ENCODE assay signal across 22 mouse cellular contexts in the genomic region with DNA sequence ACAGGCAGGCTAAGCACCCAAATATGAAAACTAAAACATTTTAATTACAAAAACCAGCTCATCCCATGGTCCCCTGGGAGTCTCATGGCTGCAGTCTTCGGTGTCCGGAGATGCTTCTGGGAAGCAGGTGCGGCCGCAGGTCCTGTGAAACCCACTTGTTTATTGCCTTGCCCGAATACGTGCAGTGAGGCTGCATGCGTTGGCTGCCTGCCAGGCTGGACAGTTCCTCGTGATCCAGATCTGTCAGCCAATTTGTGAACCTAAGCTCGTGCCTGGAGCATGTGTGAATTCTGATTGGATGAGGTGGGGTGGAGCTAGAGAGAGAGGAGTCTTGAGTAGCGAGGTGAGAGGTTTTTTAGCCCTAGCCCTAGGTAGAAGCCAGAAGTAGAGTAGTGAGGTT. TPM values are rescaled to one million over a fixed set of nuclear protein-coding genes. Genes with fewer than 3 reads are reported as not detected.
"Had no signal": no experiment of that assay in that cellular context is flagged by ENCODE, and none has a peak within 500 bp of the region (broad histone marks: within the 10 kb centered on the region; RNA-seq: fewer than 3 reads in every experiment).

No protein-coding gene starts in this region.

- H3K27ac ChIP-seq: kidney, postnatal 0 days; limb, embryonic 13.5 days; liver, embryonic 15.5 days; lung, embryonic 15.5 days; macrophage; midbrain, embryonic 12.5 days; neural tube, embryonic 15.5 days; stomach, embryonic 15.5 days had no signal

- H3K9ac ChIP-seq: limb, embryonic 13.5 days; liver, embryonic 15.5 days; lung, embryonic 15.5 days; midbrain, embryonic 12.5 days; neural tube, embryonic 15.5 days; stomach, embryonic 15.5 days had no signal

- DNase-seq: kidney, adult 9 months; kidney, postnatal 36 days; layer of hippocampus, adult 9-11 months; layer of hippocampus, postnatal 36 days; lung, postnatal 14 days; right cerebral cortex, postnatal 4 days; spleen, adult 18-20 months; thymus, adult 2 months; thymus, postnatal 25 days had no signal

- H3K9me3 ChIP-seq: megakaryocyte, embryonic 14.5 days; stomach, embryonic 15.5 days had no signal

- H3K36me3 ChIP-seq: limb, embryonic 13.5 days; liver, embryonic 15.5 days; lung, embryonic 15.5 days; midbrain, embryonic 12.5 days; neural tube, embryonic 15.5 days; stomach, embryonic 15.5 days had no signal

- H3K27me3 ChIP-seq: limb, embryonic 13.5 days; liver, embryonic 15.5 days; lung, embryonic 15.5 days; megakaryocyte, embryonic 14.5 days; midbrain, embryonic 12.5 days; neural tube, embryonic 15.5 days; stomach, embryonic 15.5 days had no signal

- ATAC-seq: midbrain, embryonic 16.5 days had no signal

- H3K4me2 ChIP-seq: limb, embryonic 13.5 days; liver, embryonic 15.5 days; lung, embryonic 15.5 days; midbrain, embryonic 12.5 days; neural tube, embryonic 15.5 days; stomach, embryonic 15.5 days had no signal

- H3K4me1 ChIP-seq: limb, embryonic 13.5 days; liver, embryonic 15.5 days; lung, embryonic 15.5 days; midbrain, embryonic 12.5 days; neural tube, embryonic 15.5 days; stomach, embryonic 15.5 days had no signal

- H3K4me3 ChIP-seq: limb, embryonic 13.5 days; liver, embryonic 15.5 days; lung, embryonic 15.5 days; megakaryocyte, embryonic 14.5 days; midbrain, embryonic 12.5 days; neural tube, embryonic 15.5 days; stomach, embryonic 15.5 days had no signal

RNA-seq across cellular contexts. Expression of a gene that starts 3.8 kb away (rescaled TPM):
- polyA plus RNA-seq: kidney, postnatal 0 days; limb, embryonic 13.5 days; liver, embryonic 15.5 days; lung, embryonic 15.5 days; midbrain, embryonic 12.5 days; midbrain, embryonic 16.5 days; neural tube, embryonic 11.5 days; neural tube, embryonic 15.5 days; stomach, embryonic 15.5 days; testis, adult 2 months had no signal

RNA-seq across cellular contexts. Expression of a gene that starts 17.0 kb away (rescaled TPM):
- polyA plus RNA-seq: midbrain, embryonic 16.5 days; neural tube, embryonic 15.5 days had no signal

RNA-seq across cellular contexts. Expression of a gene that starts 38.5 kb away (rescaled TPM):
- polyA plus RNA-seq: midbrain, embryonic 16.5 days had no signal

RNA-seq across cellular contexts. Expression of a gene that starts 43.3 kb away (rescaled TPM):
- polyA plus RNA-seq: kidney, postnatal 0 days; limb, embryonic 13.5 days; liver, adult 2 months; liver, embryonic 15.5 days; lung, embryonic 15.5 days; midbrain, embryonic 12.5 days; midbrain, embryonic 16.5 days; neural tube, embryonic 11.5 days; neural tube, embryonic 15.5 days; stomach, embryonic 15.5 days; testis, adult 2 months had no signal
